Mouse (Mus musculus) midbrain, embryonic 11.5 days (tissue): ENCODE results near the gene Sox5. TPM values are rescaled to one million over a fixed set of nuclear protein-coding genes. Genes with fewer than 3 reads are reported as not detected.

Experiments
- ATAC-seq: fragments of 200-750 bp; cut with Nextera tagmentation; 2 replicates; pipeline ENCODE4 v1.8.0; 2017; ENCODE audit warnings: moderate TSS enrichment, moderate library complexity; ENCODE audit not compliant: low FRiP score
- DNase-seq: peaks from one replicate; pipeline ENCODE4 v3.0.0; 2015; ENCODE audit warnings: low spot score; ENCODE audit errors: missing footprints
- H3K27ac ChIP-seq: fragments of 300-500 bp; sonication (generic); 2 replicates; pipeline ENCODE4 v1.5.1; 2014; ENCODE audit warnings: low read depth, low read length
- H3K27me3 ChIP-seq: fragments of 300-500 bp; sonication (generic); 2 replicates; pipeline ENCODE4 v1.6.1; 2014; ENCODE audit warnings: mild to moderate bottlenecking, low read length, moderate library complexity, mixed read lengths; ENCODE audit not compliant: control insufficient read depth, insufficient read depth
- H3K36me3 ChIP-seq: fragments of 300-500 bp; sonication (generic); 2 replicates; pipeline ENCODE4 v1.6.1; 2014; ENCODE audit warnings: mild to moderate bottlenecking, low read length, moderate library complexity, mixed read lengths; ENCODE audit not compliant: control insufficient read depth, insufficient read depth
- H3K4me1 ChIP-seq: fragments of 300-500 bp; sonication (generic); 2 replicates; pipeline ENCODE4 v1.6.1; 2014; ENCODE audit warnings: low read length; ENCODE audit not compliant: control insufficient read depth, insufficient read depth
- H3K4me2 ChIP-seq: fragments of 300-500 bp; sonication (generic); 2 replicates; pipeline ENCODE4 v1.6.1; 2014; ENCODE audit warnings: mild to moderate bottlenecking, moderate library complexity
- H3K4me3 ChIP-seq: fragments of 300-500 bp; sonication (generic); 2 replicates; pipeline ENCODE4 v1.5.1; 2014; ENCODE audit warnings: low read depth, low read length
- H3K9ac ChIP-seq: fragments of 300-500 bp; sonication (generic); 2 replicates; pipeline ENCODE4 v1.6.1; 2014; ENCODE audit warnings: low read length
- H3K9me3 ChIP-seq: fragments of 300-500 bp; sonication (generic); 2 replicates; pipeline ENCODE4 v1.6.1; 2016; ENCODE audit warnings: low read length; ENCODE audit not compliant: control insufficient read depth
- WGBS: fragments of 180-500 bp; shearing (Covaris S2); extraction: QIAGEN DNeasy Blood & Tissue Kit; methylation state at CpG from one replicate; pipeline ENCODE4 v1.1.7; 2014; 5-methylcytosine and 5-hydroxymethylcytosine counted together
- polyA plus RNA-seq: library from polyadenylated mRNA; unstranded; fragments of >200 nt; fragmentation: Nextera tagmentation; extraction: Ambion mirVana; gene quantifications from 2 replicates; pipeline ENCODE4 v1.2.1, GENCODE M21; 2014

Gene Sox5
- polyA plus RNA-seq, 1 experiment from 2014 or later, result 23.0 TPM

DNA sequence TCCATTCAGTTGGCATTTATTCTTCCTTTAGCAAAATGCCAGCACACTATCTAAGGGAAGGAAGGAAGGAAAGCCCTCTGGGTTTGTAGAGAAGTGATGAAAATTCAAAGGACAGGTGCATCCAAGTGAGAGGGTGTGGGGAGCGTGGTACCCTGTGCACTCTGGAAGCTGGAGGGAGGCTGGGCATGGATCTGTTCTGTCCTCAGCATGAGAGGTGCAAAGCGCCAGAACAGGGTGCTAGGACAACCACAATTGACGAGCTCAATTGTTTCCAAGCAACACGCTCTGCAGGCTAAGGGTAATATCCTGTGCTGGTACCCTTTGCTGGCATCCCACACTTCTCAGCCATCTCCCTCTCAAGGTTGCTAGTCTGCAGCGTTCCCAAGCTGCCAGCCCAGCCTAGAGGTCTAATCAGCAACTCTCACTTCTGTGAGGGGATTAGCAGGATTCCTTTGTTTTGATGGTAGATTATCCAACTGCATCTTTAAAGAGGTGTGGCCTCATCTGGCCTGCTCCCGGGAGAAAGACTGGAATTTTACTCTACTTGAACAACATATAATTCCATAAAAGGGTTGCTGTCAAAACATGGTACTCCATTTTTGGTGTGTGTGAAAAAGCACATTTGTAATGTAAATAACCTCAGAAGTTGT lies 183.3 kb downstream of the Sox5 start:
- Histone ChIP-seq H3K9ac (peak overlapping the region; percentile 9; the same call in 1 of the 2 replicates), H3K27me3 (no peaks in the 10 kb centered on the region), H3K4me1 (peaks cover 7% of the 10 kb centered on the region), H3K27ac (no peak overlapping the region), H3K36me3 (no peaks in the 10 kb centered on the region), H3K4me2 (no peak overlapping the region), H3K9me3 (no peaks in the 10 kb centered on the region), H3K4me3 (no peak overlapping the region)
- WGBS, result 18% methylated on average over 6 of the region's 6 CpGs
- ATAC-seq (no peak; the same call in 1 of the 2 replicates), DNase-seq (peak; percentile 64)

DNA sequence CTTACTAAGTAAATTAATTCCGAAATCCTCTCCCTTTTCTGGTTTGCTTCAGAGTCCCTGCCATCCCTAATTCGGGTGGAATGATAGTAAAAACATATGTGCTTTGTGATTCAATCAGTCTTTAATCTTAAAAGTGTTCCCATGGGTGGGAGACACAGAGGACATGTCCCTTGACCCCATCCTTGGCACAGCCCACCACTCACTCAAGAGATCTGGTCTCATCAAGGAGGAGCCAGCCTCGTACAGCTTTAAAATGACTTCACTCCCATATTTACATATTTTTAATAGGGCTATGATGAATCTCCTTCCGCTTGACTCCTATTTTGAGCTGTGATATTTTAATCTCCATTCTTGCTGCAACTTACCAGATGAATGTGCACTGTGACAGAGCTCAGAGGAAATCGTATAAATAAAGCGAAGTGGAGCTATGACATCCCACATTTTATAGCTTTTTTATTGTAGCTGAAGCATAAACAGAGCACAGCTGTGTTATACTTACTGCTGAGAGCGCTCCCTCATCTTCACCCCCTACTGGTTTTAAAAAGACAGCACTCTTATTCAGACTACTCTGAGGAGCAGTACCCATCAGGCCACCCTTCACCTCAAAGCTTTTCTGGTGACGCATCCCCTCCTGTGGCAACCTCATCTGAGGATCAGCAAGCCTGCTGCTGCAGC lies 185.1 kb downstream of the Sox5 start:
- H3K9me3 ChIP-seq, result no peaks in the 10 kb centered on the region
- H3K9ac ChIP-seq, result no peak overlapping the region
- no peaks in the 10 kb centered on the region for H3K36me3 ChIP-seq
- H3K27me3 ChIP-seq, result no peaks in the 10 kb centered on the region
- DNase-seq (no peak), ATAC-seq (no peak; the same call in 1 of the 2 replicates)
- H3K4me1 ChIP-seq, result peaks cover 7% of the 10 kb centered on the region
- H3K4me3 ChIP-seq, result no peak overlapping the region
- 79% methylated on average over 8 of the region's 8 CpGs for WGBS
- no peak overlapping the region for H3K4me2 ChIP-seq
- no peak overlapping the region for H3K27ac ChIP-seq

DNA sequence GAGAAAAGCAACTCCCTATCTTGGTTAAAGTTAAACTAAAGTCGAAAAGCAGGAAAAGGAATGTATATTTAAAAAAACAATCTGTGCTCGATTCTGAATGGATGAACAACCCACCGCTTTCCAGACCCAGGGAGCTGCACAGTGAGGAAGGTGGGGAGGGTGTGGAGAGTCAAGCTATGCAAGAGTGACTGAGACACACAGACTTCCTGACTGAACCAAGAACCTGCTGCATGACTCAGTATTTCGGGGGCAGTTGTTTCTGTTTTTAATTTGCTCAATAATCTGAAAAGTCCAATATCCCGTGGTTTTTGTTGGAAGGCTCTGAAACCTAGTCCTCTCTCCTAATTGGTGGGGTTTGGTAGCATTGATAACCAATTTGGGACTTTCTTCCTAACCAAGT lies 196.9 kb downstream of the Sox5 start:
- no peak overlapping the region for H3K4me2 ChIP-seq
- no peak overlapping the region for H3K27ac ChIP-seq
- no peaks in the 10 kb centered on the region for H3K9me3 ChIP-seq
- H3K27me3 ChIP-seq, result no peaks in the 10 kb centered on the region
- H3K4me1 ChIP-seq, result peaks cover 9% of the 10 kb centered on the region
- WGBS, result 50% methylated on average over 5 of the region's 5 CpGs
- no peak overlapping the region for H3K4me3 ChIP-seq
- peak; percentile 84 for DNase-seq
- H3K9ac ChIP-seq, result no peak overlapping the region
- no peak for ATAC-seq
- H3K36me3 ChIP-seq, result no peaks in the 10 kb centered on the region

DNA sequence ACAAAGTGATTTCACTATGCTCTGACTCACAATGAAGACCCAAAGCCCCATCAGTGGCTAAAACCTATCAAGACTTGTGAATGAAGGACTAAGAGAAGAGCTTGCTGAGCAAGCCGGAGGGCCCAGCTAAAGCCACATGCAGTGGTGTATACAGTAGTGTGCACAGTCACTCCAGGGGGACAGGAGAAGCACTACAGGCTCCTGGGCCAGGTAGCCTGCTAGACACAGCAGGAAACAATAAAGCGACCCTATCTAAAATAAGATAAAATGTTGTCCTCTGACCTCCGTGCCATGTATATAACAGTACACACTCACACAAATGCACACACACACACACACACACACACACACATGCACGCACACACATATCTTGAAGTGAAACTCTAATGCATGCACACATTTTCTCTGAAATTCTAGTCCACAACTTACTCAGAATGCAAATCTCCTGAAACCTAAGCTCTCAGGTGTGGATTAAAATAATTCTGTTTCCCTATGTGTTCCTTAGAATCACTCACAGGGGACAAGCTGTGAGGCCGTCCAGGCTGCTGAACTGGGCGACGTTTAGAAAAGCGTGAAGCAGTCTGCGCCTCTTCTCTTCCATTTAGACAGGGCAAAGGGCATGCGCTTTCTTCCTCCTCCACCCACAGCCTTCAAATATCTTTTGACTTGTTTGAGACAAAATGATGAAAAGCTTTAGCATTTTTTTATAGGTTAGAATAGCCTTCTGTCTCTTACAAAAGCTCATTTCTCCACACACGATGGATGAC lies 197.5 kb downstream of the Sox5 start:
- H3K9me3 ChIP-seq, result no peaks in the 10 kb centered on the region
- no peak overlapping the region for H3K9ac ChIP-seq
- DNase-seq, result no peak
- no peak overlapping the region for H3K4me3 ChIP-seq
- 54% methylated on average over 11 of the region's 11 CpGs for WGBS
- peaks cover 9% of the 10 kb centered on the region for H3K4me1 ChIP-seq
- ATAC-seq, result no peak
- H3K27me3 ChIP-seq, result no peaks in the 10 kb centered on the region
- no peaks in the 10 kb centered on the region for H3K36me3 ChIP-seq
- H3K4me2 ChIP-seq, result no peak overlapping the region
- H3K27ac ChIP-seq, result no peak overlapping the region

DNA sequence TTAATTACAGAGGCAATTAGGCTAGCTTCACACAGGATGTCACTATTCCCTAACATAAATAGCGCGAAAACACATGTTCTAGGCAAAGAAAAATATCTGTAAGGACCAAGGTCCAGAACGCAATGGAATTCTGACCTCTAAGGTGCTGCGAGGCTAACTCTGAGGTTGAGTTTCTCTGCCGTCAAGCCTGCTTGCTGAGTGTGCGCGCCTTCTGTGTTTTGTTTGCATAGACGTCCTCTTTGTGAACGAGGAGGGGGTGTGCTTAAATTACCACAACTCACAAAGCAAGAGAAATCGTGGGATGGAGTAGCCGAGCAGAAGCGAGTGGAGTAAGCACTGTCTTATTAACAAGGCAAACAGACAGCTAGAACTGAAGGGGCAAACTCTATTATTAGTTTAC lies 202.5 kb downstream of the Sox5 start:
- WGBS, result 56% methylated on average over 12 of the region's 12 CpGs
- Histone ChIP-seq H3K36me3 (no peaks in the 10 kb centered on the region), H3K4me2 (no peak overlapping the region), H3K9ac (no peak overlapping the region), H3K4me1 (peaks cover 7% of the 10 kb centered on the region), H3K9me3 (no peaks in the 10 kb centered on the region), H3K4me3 (no peak overlapping the region), H3K27me3 (no peaks in the 10 kb centered on the region), H3K27ac (no peak overlapping the region)
- no peak for ATAC-seq
- peak; percentile 73 for DNase-seq

DNA sequence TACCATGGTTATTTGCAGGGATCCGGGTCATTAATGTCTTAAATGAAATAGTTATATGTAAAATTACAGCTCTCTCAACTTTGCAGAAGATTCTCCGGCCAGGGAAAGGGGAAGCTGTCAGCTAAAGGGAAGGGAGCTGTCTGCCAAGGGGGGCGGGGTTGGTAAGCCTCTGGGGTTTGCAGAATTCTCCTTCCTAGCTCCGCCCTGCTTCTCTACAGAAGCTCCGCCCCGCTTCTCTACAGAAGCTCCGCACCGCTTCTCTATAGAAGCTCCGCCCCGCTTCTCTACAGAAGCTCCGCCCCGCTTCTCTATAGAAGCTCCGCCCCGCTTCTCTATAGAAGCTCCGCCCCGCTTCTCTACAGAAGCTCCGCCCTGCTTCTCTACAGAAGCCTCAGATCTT lies 210.9 kb downstream of the Sox5 start:
- Histone ChIP-seq H3K4me1 (peaks cover 3% of the 10 kb centered on the region; the same call in 1 of the 2 replicates), H3K36me3 (no peaks in the 10 kb centered on the region), H3K9ac (no peak overlapping the region), H3K9me3 (no peaks in the 10 kb centered on the region), H3K4me2 (no peak overlapping the region), H3K27ac (no peak overlapping the region), H3K27me3 (no peaks in the 10 kb centered on the region), H3K4me3 (no peak overlapping the region)
- WGBS, result 63% methylated on average over 17 of the region's 17 CpGs
- DNase-seq (no peak), ATAC-seq (no peak)

DNA sequence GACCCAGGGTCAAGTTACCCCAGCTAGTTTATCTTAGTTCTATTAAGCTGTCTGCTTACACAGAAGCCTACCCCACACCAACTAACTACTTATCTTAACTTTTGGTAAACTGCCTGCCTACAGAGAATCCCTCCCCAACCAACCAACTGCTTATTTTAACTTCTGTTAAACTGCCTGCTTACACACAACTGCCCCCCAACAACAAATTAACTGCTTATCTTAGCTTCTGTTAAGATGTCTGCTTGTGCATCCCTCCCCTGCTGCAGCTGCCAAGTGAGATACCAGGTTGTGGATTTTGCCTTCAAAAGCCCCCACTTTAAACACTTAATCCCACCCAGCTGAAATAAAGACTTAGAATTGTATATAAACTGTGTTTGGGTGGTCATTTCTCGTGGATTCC lies 215.9 kb downstream of the Sox5 start:
- no peak overlapping the region for H3K4me3 ChIP-seq
- H3K9me3 ChIP-seq, result peaks cover 3% of the 10 kb centered on the region; the same call in 1 of the 2 replicates
- no peak overlapping the region for H3K27ac ChIP-seq
- no peaks in the 10 kb centered on the region for H3K36me3 ChIP-seq
- no peak overlapping the region for H3K9ac ChIP-seq
- no peak for ATAC-seq
- no peak overlapping the region for H3K4me2 ChIP-seq
- H3K4me1 ChIP-seq, result no peaks in the 10 kb centered on the region
- DNase-seq, result no peak
- no peaks in the 10 kb centered on the region for H3K27me3 ChIP-seq
- WGBS, result 66% methylated on average over 1 of the region's 1 CpGs

DNA sequence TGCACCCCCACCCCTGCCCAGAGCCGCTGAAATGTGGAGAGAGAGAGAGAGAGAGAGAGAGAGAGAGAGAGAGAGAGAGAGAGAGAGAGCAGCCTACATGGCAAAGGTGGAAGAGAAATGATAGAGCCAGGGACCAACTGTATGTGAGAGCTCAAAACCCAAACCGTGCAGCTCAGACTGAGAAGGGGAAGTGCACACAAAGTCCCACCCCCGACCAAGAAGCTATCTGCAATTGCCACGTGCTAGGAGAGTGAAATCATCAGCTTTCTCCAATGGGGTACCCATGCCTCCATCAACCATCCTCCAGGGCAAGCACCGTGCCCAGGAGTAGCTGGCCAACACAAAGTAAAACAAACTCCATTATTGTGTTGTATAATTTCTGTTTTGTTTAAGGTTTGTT lies 220.1 kb downstream of the Sox5 start:
- Histone ChIP-seq H3K9me3 (peaks cover 3% of the 10 kb centered on the region; the same call in 1 of the 2 replicates), H3K9ac (no peak overlapping the region), H3K4me3 (no peak overlapping the region), H3K27ac (no peak overlapping the region), H3K4me2 (no peak overlapping the region), H3K4me1 (peaks cover 7% of the 10 kb centered on the region; the same call in 1 of the 2 replicates), H3K36me3 (no peaks in the 10 kb centered on the region), H3K27me3 (no peaks in the 10 kb centered on the region)
- ATAC-seq, result no peak
- WGBS, result 80% methylated on average over 5 of the region's 5 CpGs
- DNase-seq, result no peak

DNA sequence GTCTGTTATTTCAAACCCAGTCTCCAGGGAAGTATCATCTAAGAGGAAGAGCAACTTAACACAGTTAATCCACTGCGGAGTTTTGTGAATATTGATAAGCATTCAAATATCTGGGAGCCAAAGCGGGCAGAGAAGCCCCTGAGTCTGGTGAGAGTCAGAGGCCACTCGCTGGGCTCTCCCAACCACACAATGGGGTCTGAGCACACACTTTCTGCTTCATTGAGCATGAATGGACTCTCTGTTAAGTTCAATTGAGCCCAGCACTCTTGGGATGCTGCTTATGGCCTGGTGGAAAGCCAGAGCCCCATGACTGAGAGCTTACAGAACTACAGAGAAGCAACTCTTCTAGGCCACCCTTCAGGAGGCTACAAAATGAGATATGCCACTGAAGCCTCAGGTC lies 221.6 kb downstream of the Sox5 start:
- H3K36me3 ChIP-seq, result no peaks in the 10 kb centered on the region
- no peak overlapping the region for H3K27ac ChIP-seq
- no peak overlapping the region for H3K4me2 ChIP-seq
- no peak overlapping the region for H3K9ac ChIP-seq
- no peaks in the 10 kb centered on the region for H3K27me3 ChIP-seq
- peak; percentile 68; the same call in 1 of the 2 replicates for ATAC-seq
- DNase-seq, result peak; percentile 84
- H3K4me3 ChIP-seq, result no peak overlapping the region
- 12% methylated on average over 3 of the region's 3 CpGs for WGBS
- H3K9me3 ChIP-seq, result peaks cover 3% of the 10 kb centered on the region; the same call in 1 of the 2 replicates
- H3K4me1 ChIP-seq, result peaks cover 7% of the 10 kb centered on the region; the same call in 1 of the 2 replicates
